Mouse (Mus musculus) liver, adult 2 months (tissue): ENCODE measurements around the gene Haspin.

Experiments used
- CTCF ChIP-seq: fragments of 200-500 bp; IDR thresholded peaks from 2 replicates; pipeline ENCODE4 v1.5.1; 2011; ENCODE audit warnings: low read depth, low read length, control low read depth
- POLR2A ChIP-seq: fragments of 200-500 bp; IDR thresholded peaks from 2 replicates; pipeline ENCODE4 v1.6.1; 2011; ENCODE audit warnings: low read length, control low read depth; ENCODE audit not compliant: insufficient read depth; ENCODE audit errors: extremely low read depth

GRCm38 (mm10) chr11:73092877-73093276 is 45.2 kb downstream of the Haspin start:
- no peak for TF ChIP-seq CTCF
- no peak for TF ChIP-seq POLR2A
